Mouse (Mus musculus) forelimb bud, embryonic 11.5 days (tissue): ENCODE data around the gene Ap4s1.

Experiments
- DNase-seq: peaks from one replicate; pipeline ENCODE4 v3.0.0-alpha.2; 2012; ENCODE audit warnings: low read depth, low spot score

The Ap4s1 gene

DNA sequence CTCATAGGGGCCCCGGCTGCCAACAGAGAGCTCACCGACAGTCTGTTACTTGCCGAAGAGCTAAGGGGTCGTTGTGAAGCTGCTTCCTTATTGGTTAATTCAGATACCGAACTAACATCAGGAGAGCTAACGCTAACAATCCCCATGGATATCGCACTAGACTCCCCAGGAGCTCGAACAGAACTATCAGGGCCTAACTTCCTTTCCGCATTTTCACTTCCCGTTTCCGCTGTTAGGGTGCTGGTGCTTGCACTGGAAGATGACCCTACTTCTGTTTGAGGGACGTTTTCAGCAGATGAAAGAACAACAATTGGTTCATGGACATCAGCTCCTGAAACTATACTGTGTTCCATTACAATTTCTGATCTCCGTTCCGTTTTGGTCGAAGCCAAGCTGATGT, 77.9 kb downstream of the Ap4s1 start:
- DNase-seq, result no peak

DNA sequence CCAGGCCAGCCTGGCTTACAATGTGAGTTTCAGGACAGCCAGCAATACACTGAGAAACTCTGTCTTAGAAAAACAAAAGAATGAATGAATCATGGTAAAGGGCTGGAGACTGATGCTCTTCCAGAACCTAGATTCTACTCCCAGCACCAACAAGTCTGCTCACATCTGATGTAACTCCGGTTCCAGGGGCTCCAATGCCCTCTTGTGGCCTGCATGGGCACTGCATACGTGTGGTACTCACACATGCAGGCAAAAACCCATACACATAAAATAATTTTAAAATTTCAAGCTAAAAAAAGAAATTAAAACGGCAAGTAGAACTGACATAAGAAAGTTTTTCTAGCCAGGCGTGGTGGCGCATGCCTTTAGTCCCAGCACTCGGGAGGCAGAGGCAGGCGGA, 94.0 kb downstream of the Ap4s1 start:
- DNase-seq, result no peak
